Mouse (Mus musculus) urinary bladder, postnatal 25 days (tissue): ENCODE measurements around the gene Srp68.
"Not testable (repeated sequence)": the region's sequence is repeated elsewhere in the genome, so short reads cannot be mapped to it uniquely, and the experiment has no call there.

Experiments
- DNase-seq: peaks from one replicate; pipeline ENCODE4 v3.0.0; 2022; ENCODE audit warnings: low spot score

The Srp68 gene

GRCm38 (mm10) chr11:116282912-116283521, 9.0 kb upstream of the Srp68 start:
- no peak for DNase-seq

GRCm38 (mm10) chr11:116282089-116282488, 8.1 kb upstream of the Srp68 start:
- no peak for DNase-seq

GRCm38 (mm10) chr11:116281671-116282070, 7.7 kb upstream of the Srp68 start:
- DNase-seq = no peak

- DNase-seq = no peak
Observed at GRCm38 (mm10) chr11:116280751-116281663, 7.0 kb upstream of the Srp68 start, which contains the start of gene Galr2. Gene Galr2 (plus strand): TSS chr11:116280939.

- DNase-seq = not testable (repeated sequence)
Observed at GRCm38 (mm10) chr11:116277184-116277583, 3.2 kb upstream of the Srp68 start.

- DNase-seq = no peak
Observed at GRCm38 (mm10) chr11:116273469-116274044, 460 bp downstream of the Srp68 start.

- no peak for DNase-seq
Observed at GRCm38 (mm10) chr11:116272589-116273468, 1.2 kb downstream of the Srp68 start.

GRCm38 (mm10) chr11:116269560-116269959, 4.5 kb downstream of the Srp68 start:
- no peak for DNase-seq

GRCm38 (mm10) chr11:116268313-116268712, 5.7 kb downstream of the Srp68 start:
- no peak for DNase-seq

- no peak for DNase-seq
Observed at GRCm38 (mm10) chr11:116267637-116268036, 6.4 kb downstream of the Srp68 start.

- DNase-seq = no peak
Observed at GRCm38 (mm10) chr11:116265850-116266249, 8.2 kb downstream of the Srp68 start.

- DNase-seq = no peak
Observed at GRCm38 (mm10) chr11:116265352-116265751, 8.7 kb downstream of the Srp68 start.

- DNase-seq = peak; percentile 58
Observed at GRCm38 (mm10) chr11:116260259-116260658, 13.8 kb downstream of the Srp68 start.

GRCm38 (mm10) chr11:116259461-116259860, 14.6 kb downstream of the Srp68 start:
- DNase-seq = no peak

GRCm38 (mm10) chr11:116255982-116256675, 17.9 kb downstream of the Srp68 start:
- DNase-seq = no peak

GRCm38 (mm10) chr11:116255090-116255981, 18.7 kb downstream of the Srp68 start:
- no peak for DNase-seq

GRCm38 (mm10) chr11:116254627-116255026, 19.4 kb downstream of the Srp68 start:
- no peak for DNase-seq

- DNase-seq = no peak
Observed at GRCm38 (mm10) chr11:116253076-116253600, 20.9 kb downstream of the Srp68 start.

- DNase-seq = no peak
Observed at GRCm38 (mm10) chr11:116250898-116251297, 23.1 kb downstream of the Srp68 start.
